Mouse (Mus musculus): ENCODE measurements around the gene Ywhaq. TPM values are rescaled to one million over a fixed set of nuclear protein-coding genes. Genes with fewer than 3 reads are reported as not detected.
A peak's percentile ranks its signal among the peaks of the same experiment; 100 is the strongest.

The Ywhaq gene
- polyA plus RNA-seq, 1 experiment from 2014 or later, result 1,238 TPM

- 57% methylated on average over 9 of the region's 9 CpGs for WGBS
- Histone ChIP-seq H3K9ac (ENCODE audit: low read depth, low read length) (no peak overlapping the region), H3K4me1 (replicated peaks; ENCODE audit: control insufficient read depth, insufficient read depth, low read length) (no peaks in the 10 kb centered on the region), H3K27ac (ENCODE audit: low read depth, low read length) (no peak overlapping the region), H3K4me3 (ENCODE audit: low read depth, low read length) (no peak overlapping the region), H3K27me3 (ENCODE audit: control insufficient read depth, insufficient read depth, low read length) (no peaks in the 10 kb centered on the region), H3K4me2 (replicated peaks; ENCODE audit: low read depth, low read length) (no peak overlapping the region), H3K36me3 (ENCODE audit: control insufficient read depth, insufficient read depth, low read length) (no peaks in the 10 kb centered on the region), H3K9me3 (ENCODE audit: control insufficient read depth, low read length) (no peaks in the 10 kb centered on the region)
- ATAC-seq (ENCODE audit: low FRiP score) (no peak), DNase-seq (ENCODE audit: low spot score) (no peak)
Observed at GRCm38 (mm10) chr12:21439428-21439827, 22.0 kb upstream of the Ywhaq start.

DNA sequence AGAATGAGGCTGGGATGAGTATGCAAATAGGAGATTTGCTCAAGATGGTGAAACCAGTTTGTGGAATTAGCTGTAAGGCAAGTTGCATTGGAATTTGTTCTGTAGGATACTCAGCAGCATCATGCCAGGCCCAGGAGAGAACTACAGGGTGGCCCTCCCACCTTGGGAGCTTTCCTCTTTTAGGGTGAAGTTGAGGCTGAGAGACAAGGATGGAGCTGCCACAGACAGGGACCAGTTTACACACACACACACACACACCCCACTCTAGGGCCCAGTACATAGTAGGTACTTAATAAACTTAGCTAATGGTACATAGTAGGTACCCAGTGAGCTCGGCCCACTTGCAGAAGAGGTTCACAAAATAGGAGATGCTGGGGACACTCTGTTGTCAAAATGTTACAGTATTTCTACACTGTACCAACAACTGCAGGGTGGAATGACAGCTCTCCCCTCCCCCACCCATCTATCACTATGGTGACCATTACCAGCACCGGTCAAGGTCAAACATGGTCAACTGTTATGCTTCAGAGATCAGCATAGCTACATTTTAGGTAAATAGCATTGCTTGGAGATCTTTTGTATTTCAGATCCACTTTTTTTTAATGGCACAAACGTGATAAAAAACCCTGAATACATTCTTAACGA lies 21.4 kb upstream of the Ywhaq start:
- Histone ChIP-seq H3K27me3 (ENCODE audit: control insufficient read depth, insufficient read depth, low read length) (no peaks in the 10 kb centered on the region), H3K4me3 (ENCODE audit: low read depth, low read length) (no peak overlapping the region), H3K4me1 (replicated peaks; ENCODE audit: control insufficient read depth, insufficient read depth, low read length) (no peaks in the 10 kb centered on the region), H3K9ac (ENCODE audit: low read depth, low read length) (no peak overlapping the region), H3K27ac (ENCODE audit: low read depth, low read length) (no peak overlapping the region), H3K4me2 (replicated peaks; ENCODE audit: low read depth, low read length) (no peak overlapping the region), H3K9me3 (ENCODE audit: control insufficient read depth, low read length) (no peaks in the 10 kb centered on the region), H3K36me3 (ENCODE audit: control insufficient read depth, insufficient read depth, low read length) (no peaks in the 10 kb centered on the region)
- ATAC-seq (ENCODE audit: low FRiP score) (peak; percentile 71), DNase-seq (ENCODE audit: low spot score) (peak; percentile 45)
- 65% methylated on average over 4 of the region's 4 CpGs for WGBS

- no peak overlapping the region for H3K27ac ChIP-seq (ENCODE audit: low read depth, low read length)
- no peaks in the 10 kb centered on the region for H3K4me1 ChIP-seq (replicated peaks; ENCODE audit: control insufficient read depth, insufficient read depth, low read length)
- H3K36me3 ChIP-seq (ENCODE audit: control insufficient read depth, insufficient read depth, low read length), result no peaks in the 10 kb centered on the region
- no peak overlapping the region for H3K4me2 ChIP-seq (replicated peaks; ENCODE audit: low read depth, low read length)
- DNase-seq (ENCODE audit: low spot score) (no peak), ATAC-seq (ENCODE audit: low FRiP score) (no peak)
- 70% methylated on average over 3 of the region's 3 CpGs for WGBS
- no peaks in the 10 kb centered on the region for H3K27me3 ChIP-seq (ENCODE audit: control insufficient read depth, insufficient read depth, low read length)
- no peaks in the 10 kb centered on the region for H3K9me3 ChIP-seq (ENCODE audit: control insufficient read depth, low read length)
- H3K4me3 ChIP-seq (ENCODE audit: low read depth, low read length), result no peak overlapping the region
- no peak overlapping the region for H3K9ac ChIP-seq (ENCODE audit: low read depth, low read length)
Observed at GRCm38 (mm10) chr12:21438294-21438693, 20.9 kb upstream of the Ywhaq start.

GRCm38 (mm10) chr12:21431950-21432349 lies 14.5 kb upstream of the Ywhaq start:
- no peak overlapping the region for H3K4me3 ChIP-seq (ENCODE audit: low read depth, low read length)
- DNase-seq (ENCODE audit: low spot score) (no peak), ATAC-seq (ENCODE audit: low FRiP score) (peak; percentile 25; the same call in 1 of the 2 replicates)
- 63% methylated on average over 8 of the region's 8 CpGs for WGBS
- no peaks in the 10 kb centered on the region for H3K9me3 ChIP-seq (ENCODE audit: control insufficient read depth, low read length)
- no peaks in the 10 kb centered on the region for H3K4me1 ChIP-seq (replicated peaks; ENCODE audit: control insufficient read depth, insufficient read depth, low read length)
- no peak overlapping the region for H3K9ac ChIP-seq (ENCODE audit: low read depth, low read length)
- no peaks in the 10 kb centered on the region for H3K27me3 ChIP-seq (ENCODE audit: control insufficient read depth, insufficient read depth, low read length)
- H3K4me2 ChIP-seq (replicated peaks; ENCODE audit: low read depth, low read length), result no peak overlapping the region
- H3K27ac ChIP-seq (ENCODE audit: low read depth, low read length), result no peak overlapping the region
- no peaks in the 10 kb centered on the region for H3K36me3 ChIP-seq (ENCODE audit: control insufficient read depth, insufficient read depth, low read length)

GRCm38 (mm10) chr12:21431039-21431438 lies 13.6 kb upstream of the Ywhaq start:
- no peak overlapping the region for H3K9ac ChIP-seq (ENCODE audit: low read depth, low read length)
- H3K36me3 ChIP-seq (ENCODE audit: control insufficient read depth, insufficient read depth, low read length), result no peaks in the 10 kb centered on the region
- no peak overlapping the region for H3K4me3 ChIP-seq (ENCODE audit: low read depth, low read length)
- H3K4me2 ChIP-seq (replicated peaks; ENCODE audit: low read depth, low read length), result no peak overlapping the region
- no peak overlapping the region for H3K27ac ChIP-seq (ENCODE audit: low read depth, low read length)
- no peaks in the 10 kb centered on the region for H3K27me3 ChIP-seq (ENCODE audit: control insufficient read depth, insufficient read depth, low read length)
- no peaks in the 10 kb centered on the region for H3K9me3 ChIP-seq (ENCODE audit: control insufficient read depth, low read length)
- no peak for DNase-seq (ENCODE audit: low spot score)
- ATAC-seq (ENCODE audit: low FRiP score), result no peak
- 57% methylated on average over 2 of the region's 2 CpGs for WGBS
- no peaks in the 10 kb centered on the region for H3K4me1 ChIP-seq (replicated peaks; ENCODE audit: control insufficient read depth, insufficient read depth, low read length)

- Histone ChIP-seq H3K9ac (ENCODE audit: low read depth, low read length) (no peak overlapping the region), H3K36me3 (ENCODE audit: control insufficient read depth, insufficient read depth, low read length) (no peaks in the 10 kb centered on the region), H3K4me1 (replicated peaks; ENCODE audit: control insufficient read depth, insufficient read depth, low read length) (0 out of 2 replicates have a peak, but pooled peaks cover 3% of the 10 kb centered on the region), H3K4me3 (ENCODE audit: low read depth, low read length) (no peak overlapping the region), H3K9me3 (ENCODE audit: control insufficient read depth, low read length) (no peaks in the 10 kb centered on the region), H3K27ac (ENCODE audit: low read depth, low read length) (no peak overlapping the region), H3K4me2 (replicated peaks; ENCODE audit: low read depth, low read length) (no peak overlapping the region), H3K27me3 (ENCODE audit: control insufficient read depth, insufficient read depth, low read length) (no peaks in the 10 kb centered on the region)
- DNase-seq (ENCODE audit: low spot score) (no peak), ATAC-seq (ENCODE audit: low FRiP score) (no peak)
- WGBS, result 78% methylated on average over 4 of the region's 4 CpGs
Observed at GRCm38 (mm10) chr12:21430140-21430539, 12.7 kb upstream of the Ywhaq start.

DNA sequence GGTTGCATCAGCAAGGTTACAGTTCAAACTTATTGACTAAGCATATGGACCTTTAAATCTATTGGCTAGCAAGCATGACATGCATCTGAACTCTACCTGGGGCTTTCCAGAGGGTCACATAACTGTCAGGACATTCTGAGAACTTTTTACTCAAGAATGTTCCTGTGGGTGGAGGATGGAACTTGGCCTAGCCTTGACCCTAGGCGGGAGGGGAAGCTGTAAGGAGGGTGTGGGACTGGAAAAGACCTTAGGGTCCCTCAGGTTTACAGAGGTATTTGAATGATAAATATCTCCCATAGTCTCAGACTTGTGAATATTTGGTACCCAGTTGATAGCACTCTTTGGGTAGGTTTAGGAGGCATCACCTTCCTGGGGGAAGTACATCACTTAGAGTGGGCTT lies 11.6 kb upstream of the Ywhaq start:
- no peak for ATAC-seq (ENCODE audit: low FRiP score)
- Histone ChIP-seq H3K4me3 (ENCODE audit: low read depth, low read length) (no peak overlapping the region), H3K4me2 (replicated peaks; ENCODE audit: low read depth, low read length) (no peak overlapping the region), H3K9ac (ENCODE audit: low read depth, low read length) (no peak overlapping the region), H3K27ac (ENCODE audit: low read depth, low read length) (no peak overlapping the region), H3K9me3 (ENCODE audit: control insufficient read depth, low read length) (no peaks in the 10 kb centered on the region), H3K4me1 (replicated peaks; ENCODE audit: control insufficient read depth, insufficient read depth, low read length) (0 out of 2 replicates have a peak, but pooled peaks cover 3% of the 10 kb centered on the region), H3K27me3 (ENCODE audit: control insufficient read depth, insufficient read depth, low read length) (no peaks in the 10 kb centered on the region), H3K36me3 (ENCODE audit: control insufficient read depth, insufficient read depth, low read length) (no peaks in the 10 kb centered on the region)
- DNase-seq (ENCODE audit: low spot score), result no peak
- whole genome bisulfite sequencing, result 86% methylated on average over 1 of the region's 1 CpGs

DNA sequence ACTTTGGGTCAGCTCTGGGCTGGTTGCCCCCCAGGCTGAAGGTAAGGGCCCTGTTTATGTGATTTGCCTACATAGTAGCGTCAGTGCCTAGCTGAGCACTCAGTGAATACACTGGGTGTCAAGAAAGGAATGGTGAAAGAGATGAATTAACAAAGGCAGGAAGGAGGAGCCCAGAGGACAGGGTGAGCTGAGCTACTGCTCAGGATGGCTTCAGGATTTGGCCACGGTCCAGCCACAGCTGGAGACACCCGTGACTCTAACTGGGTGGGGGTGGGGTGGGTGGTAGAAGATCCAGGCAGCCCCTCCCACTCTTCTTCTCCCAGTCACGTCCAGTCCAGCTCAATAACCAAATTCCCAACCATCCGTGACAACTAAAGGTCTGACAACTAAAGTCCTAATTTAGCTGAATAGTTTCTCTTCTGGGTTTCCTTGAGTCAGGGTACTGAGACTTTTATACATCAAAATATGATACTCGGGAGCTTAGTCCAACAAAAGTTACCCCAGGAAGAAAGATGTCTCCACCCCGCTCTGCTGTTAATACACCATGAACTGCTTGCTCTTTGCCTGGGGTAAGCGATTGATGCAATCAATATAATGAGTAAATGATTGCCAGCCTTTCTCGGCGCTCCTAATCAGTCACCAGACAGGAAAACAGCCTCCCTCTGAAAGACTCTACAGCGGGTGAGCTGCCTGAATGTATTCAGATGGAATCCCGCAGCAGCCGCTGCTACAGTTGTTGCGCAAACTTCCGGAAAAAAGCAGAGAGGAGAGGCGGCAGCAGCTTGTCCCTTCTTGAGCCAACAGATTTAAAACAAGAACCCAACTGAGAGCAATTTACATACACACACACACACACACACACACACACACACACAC lies 8.9 kb upstream of the Ywhaq start:
- peak; percentile 48 for DNase-seq (ENCODE audit: low spot score)
- Histone ChIP-seq H3K36me3 (ENCODE audit: control insufficient read depth, insufficient read depth, low read length) (no peaks in the 10 kb centered on the region), H3K4me1 (replicated peaks; ENCODE audit: control insufficient read depth, insufficient read depth, low read length) (0 out of 2 replicates have a peak, but pooled peaks cover 3% of the 10 kb centered on the region), H3K9me3 (ENCODE audit: control insufficient read depth, low read length) (no peaks in the 10 kb centered on the region), H3K27ac (ENCODE audit: low read depth, low read length) (no peak overlapping the region), H3K4me2 (replicated peaks; ENCODE audit: low read depth, low read length) (peak overlapping the region; percentile 25), H3K4me3 (ENCODE audit: low read depth, low read length) (0 out of 2 replicates have a peak overlapping the region, but pooled peaks have one; percentile 10), H3K27me3 (ENCODE audit: control insufficient read depth, insufficient read depth, low read length) (no peaks in the 10 kb centered on the region), H3K9ac (ENCODE audit: low read depth, low read length) (0 out of 2 replicates have a peak overlapping the region, but pooled peaks have one; percentile 34)
- WGBS, result 12% methylated on average over 16 of the region's 16 CpGs
- ATAC-seq (ENCODE audit: low FRiP score), result peak; percentile 81
